Mouse (Mus musculus) lung, adult 2 months (tissue): ENCODE measurements at regions not wholly inside any gene's neighbourhood (a gene's known extent, or its start where the extent isn't known, plus 50 kb on each side); places are given as distances from the start of the nearest gene placed in this dataset.

Experiments
- CTCF ChIP-seq: fragments of 200-500 bp; IDR thresholded peaks from 2 replicates; pipeline ENCODE4 v1.5.1; 2011; ENCODE audit warnings: mild to moderate bottlenecking, low read length, control low read depth; ENCODE audit not compliant: insufficient read depth
- POLR2A ChIP-seq: fragments of 200-500 bp; IDR thresholded peaks from 2 replicates; pipeline ENCODE4 v1.6.1; 2011; ENCODE audit warnings: low read depth, mild to moderate bottlenecking, control low read depth, low read length, borderline replicate concordance; ENCODE audit errors: extremely low read depth

GRCm38 (mm10) chr4:131303936-131304335 lies 359.8 kb downstream of the Matn1 start:
- no peak for TF ChIP-seq POLR2A
- TF ChIP-seq CTCF = no peak
